Mouse (Mus musculus) ovary, postnatal 36 days (tissue): ENCODE results near the gene Olfr1336.
"Not testable (repeated sequence)": the region's sequence is repeated elsewhere in the genome, so short reads cannot be mapped to it uniquely, and the experiment has no call there.

Experiments
- DNase-seq: peaks from one replicate; pipeline ENCODE4 v3.0.0; 2022; ENCODE audit warnings: low spot score, mixed read lengths

The Olfr1336 gene

GRCm38 (mm10) chr7:6455868-6456267 lies at the start of gene Olfr1336:
Gene Olfr1336 (plus strand): TSS chr7:6456168.
- DNase-seq: no peak

GRCm38 (mm10) chr7:6410043-6410442 lies 45.9 kb upstream of the Olfr1336 start, which contains the start of gene Gm20715:
Gene Gm20715 (plus strand): TSS chr7:6410277.
- peak; percentile 91 for DNase-seq

GRCm38 (mm10) chr7:6414626-6415441 lies 41.1 kb upstream of the Olfr1336 start:
- no peak for DNase-seq

- DNase-seq: no peak
Observed at GRCm38 (mm10) chr7:6415442-6415787, 40.6 kb upstream of the Olfr1336 start.

GRCm38 (mm10) chr7:6419894-6420293 lies 36.1 kb upstream of the Olfr1336 start:
- no peak for DNase-seq

- DNase-seq: no peak
Observed at GRCm38 (mm10) chr7:6429381-6429780, 26.6 kb upstream of the Olfr1336 start.

GRCm38 (mm10) chr7:6430342-6430741 lies 25.6 kb upstream of the Olfr1336 start:
- DNase-seq: no peak

GRCm38 (mm10) chr7:6438388-6438787 lies 17.6 kb upstream of the Olfr1336 start, which contains the start of gene Olfr1344:
Gene Olfr1344 (plus strand): TSS chr7:6438688.
- no peak for DNase-seq

GRCm38 (mm10) chr7:6441173-6441572 lies 14.8 kb upstream of the Olfr1336 start:
- no peak for DNase-seq

GRCm38 (mm10) chr7:6447771-6448170 lies 8.2 kb upstream of the Olfr1336 start:
- no peak for DNase-seq

GRCm38 (mm10) chr7:6456399-6456798 lies 431 bp downstream of the Olfr1336 start:
- no peak for DNase-seq

GRCm38 (mm10) chr7:6466951-6467350 lies 11.0 kb downstream of the Olfr1336 start, which contains the start of gene Olfr1346:
Gene Olfr1346 (plus strand): TSS chr7:6467101.
- DNase-seq: no peak

GRCm38 (mm10) chr7:6477633-6478032 lies 21.7 kb downstream of the Olfr1336 start:
- not testable (repeated sequence) for DNase-seq

GRCm38 (mm10) chr7:6486841-6487240 lies 30.9 kb downstream of the Olfr1336 start, which contains the start of gene Olfr5:
Gene Olfr5 (minus strand): TSS chr7:6486941.
- no peak for DNase-seq

GRCm38 (mm10) chr7:6499655-6500054 lies 43.7 kb downstream of the Olfr1336 start, which contains the start of gene Olfr1347:
Gene Olfr1347 (minus strand): TSS chr7:6499755.
- no peak for DNase-seq

- DNase-seq: no peak
Observed at GRCm38 (mm10) chr7:6508648-6509047, 52.7 kb downstream of the Olfr1336 start, which contains the start of gene Olfr1348. Gene Olfr1348 (minus strand): TSS chr7:6508748.
